Mouse (Mus musculus) hindbrain, postnatal 0 days (tissue): ENCODE measurements around the gene Pla2g4e. TPM values are rescaled to one million over a fixed set of nuclear protein-coding genes. Genes with fewer than 3 reads are reported as not detected.
A peak's percentile ranks its signal among the peaks of the same experiment; 100 is the strongest.

ENCODE experiments used
- ATAC-seq: fragments of 200-750 bp; cut with Nextera tagmentation; 2 replicates; pipeline ENCODE4 v1.8.0; 2017; ENCODE audit warnings: mild to moderate bottlenecking, moderate TSS enrichment, moderate library complexity
- DNase-seq: peaks from one replicate; pipeline ENCODE4 v3.0.0-alpha.2; 2015; ENCODE audit warnings: low spot score
- H3K27ac ChIP-seq: fragments of 300-500 bp; sonication (generic); 2 replicates; pipeline ENCODE4 v1.5.1; 2014; ENCODE audit warnings: mild to moderate bottlenecking
- H3K27me3 ChIP-seq: fragments of 300-500 bp; sonication (generic); 2 replicates; pipeline ENCODE4 v1.6.1; 2014; ENCODE audit warnings: low read length, mixed read lengths; ENCODE audit not compliant: insufficient read depth
- H3K36me3 ChIP-seq: fragments of 300-500 bp; sonication (generic); 2 replicates; pipeline ENCODE4 v1.6.1; 2014; ENCODE audit warnings: low read length, mixed read lengths; ENCODE audit not compliant: insufficient read depth
- H3K4me1 ChIP-seq: fragments of 300-500 bp; sonication (generic); 2 replicates; pipeline ENCODE4 v1.6.1; 2014; ENCODE audit warnings: antibody characterized with exemption, low read length, mixed read lengths; ENCODE audit not compliant: insufficient read depth
- H3K4me2 ChIP-seq: fragments of 300-500 bp; sonication (generic); 2 replicates; pipeline ENCODE4 v1.6.1; 2014; ENCODE audit warnings: low read depth, mild to moderate bottlenecking, low read length, moderate library complexity, mixed read lengths
- H3K4me3 ChIP-seq: fragments of 300-500 bp; sonication (generic); 2 replicates; pipeline ENCODE4 v1.5.1; 2014; ENCODE audit warnings: low read length
- H3K9ac ChIP-seq: fragments of 300-500 bp; sonication (generic); replicated peaks from 2 replicates; pipeline ENCODE4 v1.6.1; 2014; ENCODE audit warnings: mild to moderate bottlenecking, low read length, moderate library complexity, mixed read lengths
- H3K9me3 ChIP-seq: fragments of 300-500 bp; sonication (generic); 2 replicates; pipeline ENCODE4 v1.6.1; 2016; ENCODE audit warnings: low read length, mixed read lengths
- CTCF ChIP-seq: IDR thresholded peaks from 2 replicates; pipeline ENCODE4 v1.5.1; 2016; ENCODE audit warnings: antibody characterized with exemption, control low read depth, low read depth
- WGBS: fragments of 180-500 bp; shearing (Covaris S2); extraction: QIAGEN DNeasy Blood & Tissue Kit; methylation state at CpG from one replicate; pipeline ENCODE4 v1.1.7; 2014; 5-methylcytosine and 5-hydroxymethylcytosine counted together
- polyA plus RNA-seq: library from polyadenylated mRNA; unstranded; fragments of >200 nt; fragmentation: Nextera tagmentation; extraction: Ambion mirVana; gene quantifications from 2 replicates; pipeline ENCODE4 v1.2.1, GENCODE M21; 2015
- total RNA-seq: library from RNA; depleted of rRNA; stranded (reverse); fragments of >200 nt; gene quantifications from 2 replicates; pipeline ENCODE4 v1.2.3, GENCODE M21; 2014

Pla2g4e gene
- total and polyA plus RNA-seq, 2 experiments from 2014 or later, result 8.0 to 15.0 TPM

GRCm38 (mm10) chr2:120283550-120283949 is 38.4 kb upstream of the Pla2g4e start:
- H3K4me1 ChIP-seq, result no peaks in the 10 kb centered on the region
- no peaks in the 10 kb centered on the region for H3K27me3 ChIP-seq
- no peaks in the 10 kb centered on the region for H3K9me3 ChIP-seq
- no peaks in the 10 kb centered on the region for H3K36me3 ChIP-seq
- DNase-seq, result no peak
- no peak for TF ChIP-seq CTCF
- H3K4me3 ChIP-seq, result no peak overlapping the region
- no peak overlapping the region for H3K9ac ChIP-seq
- ATAC-seq, result no peak
- H3K4me2 ChIP-seq, result no peak overlapping the region
- H3K27ac ChIP-seq, result no peak overlapping the region
- 62% methylated on average over 6 of the region's 6 CpGs for WGBS

GRCm38 (mm10) chr2:120281221-120281620 is 36.1 kb upstream of the Pla2g4e start:
- Histone ChIP-seq H3K4me2 (no peak overlapping the region), H3K9me3 (no peaks in the 10 kb centered on the region), H3K27ac (no peak overlapping the region), H3K36me3 (no peaks in the 10 kb centered on the region), H3K27me3 (no peaks in the 10 kb centered on the region), H3K9ac (no peak overlapping the region), H3K4me3 (no peak overlapping the region), H3K4me1 (no peaks in the 10 kb centered on the region)
- ATAC-seq, result no peak
- no peak for DNase-seq
- 56% methylated on average over 3 of the region's 3 CpGs for WGBS
- TF ChIP-seq CTCF, result peak; percentile 42

GRCm38 (mm10) chr2:120279961-120280360 is 34.8 kb upstream of the Pla2g4e start:
- no peak overlapping the region for H3K27ac ChIP-seq
- no peaks in the 10 kb centered on the region for H3K27me3 ChIP-seq
- WGBS, result 18% methylated on average over 8 of the region's 8 CpGs
- H3K4me2 ChIP-seq, result no peak overlapping the region
- H3K9ac ChIP-seq, result no peak overlapping the region
- H3K36me3 ChIP-seq, result no peaks in the 10 kb centered on the region
- peak; percentile 90 for TF ChIP-seq CTCF
- no peaks in the 10 kb centered on the region for H3K4me1 ChIP-seq
- ATAC-seq, result peak; percentile 21; the same call in 1 of the 2 replicates
- H3K9me3 ChIP-seq, result no peaks in the 10 kb centered on the region
- peak; percentile 78 for DNase-seq
- H3K4me3 ChIP-seq, result no peak overlapping the region

- DNase-seq (no peak), ATAC-seq (no peak)
- H3K4me3 ChIP-seq, result no peak overlapping the region
- H3K4me2 ChIP-seq, result no peak overlapping the region
- WGBS, result 74% methylated on average over 4 of the region's 4 CpGs
- no peaks in the 10 kb centered on the region for H3K9me3 ChIP-seq
- H3K27me3 ChIP-seq, result no peaks in the 10 kb centered on the region
- no peak for TF ChIP-seq CTCF
- no peaks in the 10 kb centered on the region for H3K4me1 ChIP-seq
- H3K9ac ChIP-seq, result no peak overlapping the region
- no peak overlapping the region for H3K27ac ChIP-seq
- no peaks in the 10 kb centered on the region for H3K36me3 ChIP-seq
Measured at GRCm38 (mm10) chr2:120276951-120277350, 31.8 kb upstream of the Pla2g4e start.

GRCm38 (mm10) chr2:120268635-120269034 is 23.5 kb upstream of the Pla2g4e start:
- no peaks in the 10 kb centered on the region for H3K9me3 ChIP-seq
- peak; percentile 50 for TF ChIP-seq CTCF
- DNase-seq, result peak; percentile 19
- WGBS, result 2% methylated on average over 9 of the region's 9 CpGs
- no peaks in the 10 kb centered on the region for H3K36me3 ChIP-seq
- H3K27ac ChIP-seq, result no peak overlapping the region
- H3K4me3 ChIP-seq, result no peak overlapping the region
- peak overlapping the region; percentile 13; the same call in 1 of the 2 replicates for H3K4me2 ChIP-seq
- no peak for ATAC-seq
- no peak overlapping the region for H3K9ac ChIP-seq
- no peaks in the 10 kb centered on the region for H3K27me3 ChIP-seq
- no peaks in the 10 kb centered on the region for H3K4me1 ChIP-seq

GRCm38 (mm10) chr2:120265523-120265922 is 20.4 kb upstream of the Pla2g4e start:
- H3K9me3 ChIP-seq, result no peaks in the 10 kb centered on the region
- peak; percentile 57 for TF ChIP-seq CTCF
- H3K9ac ChIP-seq, result no peak overlapping the region
- 75% methylated on average over 6 of the region's 6 CpGs for WGBS
- H3K27ac ChIP-seq, result no peak overlapping the region
- ATAC-seq (no peak), DNase-seq (peak; percentile 55)
- no peaks in the 10 kb centered on the region for H3K36me3 ChIP-seq
- no peak overlapping the region for H3K4me2 ChIP-seq
- no peaks in the 10 kb centered on the region for H3K27me3 ChIP-seq
- no peaks in the 10 kb centered on the region for H3K4me1 ChIP-seq
- H3K4me3 ChIP-seq, result no peak overlapping the region

- H3K9ac ChIP-seq, result no peak overlapping the region
- no peaks in the 10 kb centered on the region for H3K4me1 ChIP-seq
- DNase-seq (peak; percentile 33), ATAC-seq (peak; percentile 71; the same call in 1 of the 2 replicates)
- no peak for TF ChIP-seq CTCF
- no peaks in the 10 kb centered on the region for H3K27me3 ChIP-seq
- H3K4me3 ChIP-seq, result no peak overlapping the region
- no peak overlapping the region for H3K4me2 ChIP-seq
- 56% methylated on average over 10 of the region's 10 CpGs for WGBS
- no peaks in the 10 kb centered on the region for H3K9me3 ChIP-seq
- no peak overlapping the region for H3K27ac ChIP-seq
- no peaks in the 10 kb centered on the region for H3K36me3 ChIP-seq
Measured at GRCm38 (mm10) chr2:120264858-120265257, 19.7 kb upstream of the Pla2g4e start.
